Mouse (Mus musculus) liver, adult 2 months (tissue): ENCODE results near the gene Zfp213.

Experiments used
- CTCF ChIP-seq: fragments of 200-500 bp; IDR thresholded peaks from 2 replicates; pipeline ENCODE4 v1.5.1; 2011; ENCODE audit warnings: low read depth, low read length, control low read depth
- POLR2A ChIP-seq: fragments of 200-500 bp; IDR thresholded peaks from 2 replicates; pipeline ENCODE4 v1.6.1; 2011; ENCODE audit warnings: low read length, control low read depth; ENCODE audit not compliant: insufficient read depth; ENCODE audit errors: extremely low read depth

DNA sequence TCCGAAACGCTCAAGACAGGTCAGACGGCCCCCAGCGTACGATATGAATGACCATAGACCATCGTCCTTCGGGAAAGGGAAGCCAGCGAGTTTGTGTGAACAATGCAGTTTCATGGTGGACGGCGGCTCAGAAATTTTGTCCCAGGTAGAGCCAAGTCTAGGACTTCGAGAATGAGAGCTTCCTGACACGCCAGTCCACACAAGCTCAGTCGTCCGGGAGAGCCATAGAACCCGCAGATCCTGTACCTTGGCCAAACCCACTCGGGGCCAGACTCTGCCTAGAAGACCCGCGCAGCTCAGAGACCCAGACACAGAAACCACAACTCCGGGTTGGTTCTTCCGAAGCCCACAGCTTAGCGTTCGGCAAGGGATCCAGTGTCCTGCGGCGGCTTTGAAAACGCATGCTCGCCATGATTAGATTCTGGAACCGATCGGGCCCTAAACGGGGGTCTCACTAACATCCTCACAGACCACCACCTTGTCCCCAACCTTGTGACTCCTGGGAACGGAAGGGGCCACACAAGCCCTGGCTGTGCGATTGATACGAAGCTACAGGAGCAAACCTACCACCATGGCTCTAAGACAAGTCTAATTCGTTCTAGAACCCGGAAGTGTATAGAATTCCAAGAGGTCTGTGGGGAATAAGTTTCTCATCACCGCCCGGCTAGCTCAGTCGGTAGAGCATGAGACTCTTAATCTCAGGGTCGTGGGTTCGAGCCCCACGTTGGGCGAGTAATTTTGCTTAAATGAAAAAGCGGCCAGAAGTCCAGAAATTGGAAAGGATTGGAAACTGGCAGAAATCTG lies 17.1 kb downstream of the Zfp213 start:
- TF ChIP-seq CTCF, result no peak
- TF ChIP-seq POLR2A, result no peak
